Mouse (Mus musculus) midbrain, embryonic 13.5 days (tissue): ENCODE data around the gene Olfr307. TPM values are rescaled to one million over a fixed set of nuclear protein-coding genes. Genes with fewer than 3 reads are reported as not detected.
"Not testable (repeated sequence)": the region's sequence is repeated elsewhere in the genome, so short reads cannot be mapped to it uniquely, and the experiment has no call there.

Experiments
- ATAC-seq: fragments of 200-750 bp; cut with Nextera tagmentation; 2 replicates; pipeline ENCODE4 v1.8.0; 2017; ENCODE audit warnings: mild to moderate bottlenecking, moderate TSS enrichment, moderate library complexity
- H3K27ac ChIP-seq: fragments of 300-500 bp; sonication (generic); 2 replicates; pipeline ENCODE4 v1.5.1; 2015; ENCODE audit warnings: inconsistent platforms, mild to moderate bottlenecking, moderate library complexity
- H3K27me3 ChIP-seq: fragments of 300-500 bp; sonication (generic); 2 replicates; pipeline ENCODE4 v1.6.1; 2015; ENCODE audit warnings: mild to moderate bottlenecking, inconsistent platforms
- H3K36me3 ChIP-seq: fragments of 300-500 bp; sonication (generic); 2 replicates; pipeline ENCODE4 v1.6.1; 2015; ENCODE audit warnings: mild to moderate bottlenecking, inconsistent platforms
- H3K4me1 ChIP-seq: fragments of 300-500 bp; sonication (generic); replicated peaks from 2 replicates; pipeline ENCODE4 v1.6.1; 2015; ENCODE audit warnings: inconsistent platforms
- H3K4me2 ChIP-seq: fragments of 300-500 bp; sonication (generic); replicated peaks from 2 replicates; pipeline ENCODE4 v1.6.1; 2015; ENCODE audit warnings: moderate library complexity, mild to moderate bottlenecking, inconsistent platforms
- H3K4me3 ChIP-seq: fragments of 300-500 bp; sonication (generic); replicated peaks from 2 replicates; pipeline ENCODE4 v1.5.1; 2015; ENCODE audit warnings: mild to moderate bottlenecking, inconsistent platforms
- H3K9ac ChIP-seq: fragments of 300-500 bp; sonication (generic); replicated peaks from 2 replicates; pipeline ENCODE4 v1.6.1; 2015; ENCODE audit warnings: mild to moderate bottlenecking, inconsistent platforms
- H3K9me3 ChIP-seq: fragments of 300-500 bp; sonication (generic); 2 replicates; pipeline ENCODE4 v1.6.1; 2016; ENCODE audit warnings: mild to moderate bottlenecking, inconsistent platforms
- WGBS: fragments of 180-500 bp; shearing (Covaris S2); methylation state at CpG from one replicate; pipeline ENCODE4 v1.1.7; 2015; 5-methylcytosine and 5-hydroxymethylcytosine counted together
- polyA plus RNA-seq: library from polyadenylated mRNA; unstranded; fragments of >200 nt; fragmentation: Nextera tagmentation; extraction: Ambion mirVana; gene quantifications from 2 replicates; pipeline ENCODE4 v1.2.1, GENCODE M21; 2015

Gene Olfr307
- polyA plus RNA-seq, result not detected in 2 replicates

GRCm38 (mm10) chr7:86337486-86337885 lies at the start of gene Olfr307:
Gene Olfr307, minus strand, starts transcription at chr7:86337586.
- H3K9me3 ChIP-seq, result no peaks in the 10 kb centered on the region
- no peak within 1 kb of the TSS for H3K4me3 ChIP-seq
- no peak within 1 kb of the TSS for H3K4me2 ChIP-seq
- no peaks in the 10 kb centered on the region for H3K36me3 ChIP-seq
- H3K9ac ChIP-seq, result no peak within 1 kb of the TSS
- no peak within 1 kb of the TSS for H3K27ac ChIP-seq
- 78% methylated on average over 1 of the region's 1 CpGs for WGBS
- no peaks in the 10 kb centered on the region for H3K4me1 ChIP-seq
- ATAC-seq, result no peak
- no peaks in the 10 kb centered on the region for H3K27me3 ChIP-seq

- Histone ChIP-seq H3K9ac (no peak within 1 kb of the TSS), H3K4me1 (no peaks in the 10 kb centered on the region), H3K36me3 (no peaks in the 10 kb centered on the region), H3K27ac (no peak within 1 kb of the TSS), H3K4me3 (no peak within 1 kb of the TSS), H3K9me3 (no peaks in the 10 kb centered on the region), H3K27me3 (no peaks in the 10 kb centered on the region), H3K4me2 (no peak within 1 kb of the TSS)
- no peak for ATAC-seq
- WGBS, result 71% methylated on average over 1 of the region's 1 CpGs
These were observed 49.2 kb upstream of the Olfr307 start, which contains the start of gene Olfr304 for GRCm38 (mm10) chr7:86386558-86386957. Gene Olfr304, minus strand, starts transcription at chr7:86386658.

GRCm38 (mm10) chr7:86385769-86386168 lies 48.4 kb upstream of the Olfr307 start:
- no peaks in the 10 kb centered on the region for H3K4me1 ChIP-seq
- H3K9ac ChIP-seq, result no peak overlapping the region
- H3K4me2 ChIP-seq, result no peak overlapping the region
- H3K27me3 ChIP-seq, result no peaks in the 10 kb centered on the region
- no peak overlapping the region for H3K27ac ChIP-seq
- no peaks in the 10 kb centered on the region for H3K36me3 ChIP-seq
- H3K9me3 ChIP-seq, result no peaks in the 10 kb centered on the region
- ATAC-seq, result no peak
- WGBS, result 76% methylated on average over 3 of the region's 3 CpGs
- no peak overlapping the region for H3K4me3 ChIP-seq

GRCm38 (mm10) chr7:86366828-86367227 lies 29.4 kb upstream of the Olfr307 start, which contains the start of gene Olfr305:
Gene Olfr305, minus strand, starts transcription at chr7:86366928.
- Histone ChIP-seq H3K4me2 (no peak within 1 kb of the TSS), H3K4me1 (no peaks in the 10 kb centered on the region), H3K27ac (no peak within 1 kb of the TSS), H3K9me3 (no peaks in the 10 kb centered on the region), H3K4me3 (no peak within 1 kb of the TSS), H3K36me3 (no peaks in the 10 kb centered on the region), H3K9ac (no peak within 1 kb of the TSS), H3K27me3 (no peaks in the 10 kb centered on the region)
- no peak for ATAC-seq
- WGBS, result 85% methylated on average over 1 of the region's 1 CpGs

GRCm38 (mm10) chr7:86346296-86346695 lies 8.9 kb upstream of the Olfr307 start:
- not testable (repeated sequence) for H3K9ac ChIP-seq, H3K9me3 ChIP-seq, H3K4me2 ChIP-seq, H3K27ac ChIP-seq, H3K4me1 ChIP-seq, H3K27me3 ChIP-seq, H3K36me3 ChIP-seq, H3K4me3 ChIP-seq, ATAC-seq
- 89% methylated on average over 9 of the region's 9 CpGs for WGBS

GRCm38 (mm10) chr7:86344253-86344652 lies 6.9 kb upstream of the Olfr307 start:
- H3K27me3 ChIP-seq, result no peaks in the 10 kb centered on the region
- no peaks in the 10 kb centered on the region for H3K36me3 ChIP-seq
- no peak overlapping the region for H3K4me3 ChIP-seq
- no peak overlapping the region for H3K9ac ChIP-seq
- no peaks in the 10 kb centered on the region for H3K4me1 ChIP-seq
- no peak overlapping the region for H3K27ac ChIP-seq
- H3K4me2 ChIP-seq, result no peak overlapping the region
- H3K9me3 ChIP-seq, result no peaks in the 10 kb centered on the region
- 77% methylated on average over 3 of the region's 3 CpGs for WGBS
- no peak for ATAC-seq

GRCm38 (mm10) chr7:86342881-86343565 lies 5.6 kb upstream of the Olfr307 start:
- Histone ChIP-seq H3K9ac (no peak overlapping the region), H3K4me2 (no peak overlapping the region), H3K27ac (no peak overlapping the region), H3K27me3 (no peaks in the 10 kb centered on the region), H3K4me3 (no peak overlapping the region), H3K9me3 (no peaks in the 10 kb centered on the region), H3K4me1 (no peaks in the 10 kb centered on the region), H3K36me3 (no peaks in the 10 kb centered on the region)
- ATAC-seq, result no peak
- WGBS, result 84% methylated on average over 14 of the region's 14 CpGs

- H3K4me1 ChIP-seq, result no peaks in the 10 kb centered on the region
- H3K4me3 ChIP-seq, result no peak within 1 kb of the TSS
- H3K4me2 ChIP-seq, result no peak within 1 kb of the TSS
- no peaks in the 10 kb centered on the region for H3K36me3 ChIP-seq
- ATAC-seq, result no peak
- no peak within 1 kb of the TSS for H3K27ac ChIP-seq
- H3K9ac ChIP-seq, result no peak within 1 kb of the TSS
- H3K27me3 ChIP-seq, result no peaks in the 10 kb centered on the region
- no peaks in the 10 kb centered on the region for H3K9me3 ChIP-seq
These were observed 11.9 kb downstream of the Olfr307 start, which contains the start of gene Olfr308 for GRCm38 (mm10) chr7:86325530-86325929. Gene Olfr308, minus strand, starts transcription at chr7:86325630.

GRCm38 (mm10) chr7:86321323-86321722 lies 16.1 kb downstream of the Olfr307 start:
- H3K36me3 ChIP-seq, result no peaks in the 10 kb centered on the region
- H3K27me3 ChIP-seq, result no peaks in the 10 kb centered on the region
- no peaks in the 10 kb centered on the region for H3K9me3 ChIP-seq
- no peak overlapping the region for H3K27ac ChIP-seq
- WGBS, result 95% methylated on average over 2 of the region's 2 CpGs
- ATAC-seq, result no peak
- no peaks in the 10 kb centered on the region for H3K4me1 ChIP-seq
- no peak overlapping the region for H3K4me3 ChIP-seq
- no peak overlapping the region for H3K4me2 ChIP-seq
- no peak overlapping the region for H3K9ac ChIP-seq

- WGBS, result 83% methylated on average over 2 of the region's 2 CpGs
- Histone ChIP-seq H3K27me3 (no peaks in the 10 kb centered on the region), H3K4me1 (no peaks in the 10 kb centered on the region), H3K9ac (no peak within 1 kb of the TSS), H3K36me3 (no peaks in the 10 kb centered on the region), H3K4me3 (no peak within 1 kb of the TSS), H3K4me2 (no peak within 1 kb of the TSS), H3K9me3 (no peaks in the 10 kb centered on the region), H3K27ac (no peak within 1 kb of the TSS)
- ATAC-seq, result no peak
These were observed 23.8 kb downstream of the Olfr307 start, which contains the start of gene Olfr309 for GRCm38 (mm10) chr7:86313608-86314007. Gene Olfr309, minus strand, starts transcription at chr7:86313708.
